Mouse (Mus musculus) thymus, adult 2 months (tissue): ENCODE measurements around the gene Cept1.

ENCODE experiments used
- CTCF ChIP-seq: fragments of 200-500 bp; IDR thresholded peaks from 2 replicates; pipeline ENCODE4 v1.5.1; 2012; ENCODE audit warnings: mild to moderate bottlenecking, control low read depth, low read length, moderate library complexity, borderline replicate concordance; ENCODE audit not compliant: control insufficient read depth, poor library complexity, insufficient read depth; ENCODE audit errors: extremely low read depth
- POLR2A ChIP-seq: fragments of 200-500 bp; IDR thresholded peaks from 2 replicates; pipeline ENCODE4 v1.6.1; 2012; ENCODE audit warnings: mild to moderate bottlenecking, low read length, control low read depth, moderate library complexity; ENCODE audit not compliant: control insufficient read depth, poor library complexity, insufficient read depth; ENCODE audit errors: extremely low read depth

DNA sequence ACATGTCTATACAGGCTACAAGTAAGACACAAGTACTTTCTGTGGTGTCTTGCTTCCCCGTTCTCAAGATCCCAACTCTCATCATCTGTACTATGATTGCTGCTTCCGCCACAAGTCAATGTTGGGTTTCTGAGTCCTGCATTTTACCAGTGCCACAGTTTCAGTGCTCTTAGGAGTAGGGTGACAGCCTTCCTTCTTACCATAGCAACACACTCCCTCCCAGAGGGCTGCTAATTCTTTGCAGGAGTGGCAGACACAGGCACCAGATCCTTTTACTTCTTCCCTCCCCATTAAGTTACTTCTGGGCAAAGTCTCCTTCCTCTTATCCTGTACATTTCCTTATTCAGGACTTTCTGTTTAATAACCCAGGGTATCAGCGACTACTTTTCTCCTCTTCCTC, 62.7 kb downstream of the Cept1 start:
- no peak for TF ChIP-seq CTCF
- no peak for TF ChIP-seq POLR2A
